Mouse (Mus musculus) frontal cortex, adult 2 months (tissue): ENCODE results near the gene Gm10570. TPM values are rescaled to one million over a fixed set of nuclear protein-coding genes. Genes with fewer than 3 reads are reported as not detected.
A peak's percentile ranks its signal among the peaks of the same experiment; 100 is the strongest.

Experiments
- DNase-seq, 2 experiments: peaks; one replicate each; pipeline ENCODE4 v3.0.0; 2022; ENCODE audit warnings: low spot score in 1 of 2; ENCODE audit errors: extremely low spot score in 1 of 2
- polyA plus RNA-seq: library from polyadenylated mRNA; depleted of rRNA; stranded (reverse); fragments of >200 nt; gene quantifications from 2 replicates; pipeline ENCODE4 v1.2.3, GENCODE M21; 2012; rRNA removed

Gm10570 gene
- polyA plus RNA-seq, 1 experiment, result 2.3 TPM

- DNase-seq, result peak; percentile 26 to 83
These were observed 34.7 kb downstream of the Gm10570 start for GRCm38 (mm10) chr4:130273698-130274345.

GRCm38 (mm10) chr4:130270611-130271347 is 37.7 kb downstream of the Gm10570 start:
- DNase-seq, result peak; percentile 19 to 62

GRCm38 (mm10) chr4:130270089-130270488 is 38.4 kb downstream of the Gm10570 start:
- peak; percentile 84 to 90 for DNase-seq

GRCm38 (mm10) chr4:130268736-130269135 is 39.7 kb downstream of the Gm10570 start:
- no peak for DNase-seq

- DNase-seq, result no peak
These were observed 41.4 kb downstream of the Gm10570 start for GRCm38 (mm10) chr4:130267069-130267468.

GRCm38 (mm10) chr4:130266601-130267000 is 41.9 kb downstream of the Gm10570 start:
- DNase-seq, result no peak

- DNase-seq, result peak; percentile 22 to 81
These were observed 43.6 kb downstream of the Gm10570 start for GRCm38 (mm10) chr4:130264698-130265349.

- no peak for DNase-seq
These were observed 44.3 kb downstream of the Gm10570 start for GRCm38 (mm10) chr4:130264131-130264530.

- no peak for DNase-seq
These were observed 48.1 kb downstream of the Gm10570 start for GRCm38 (mm10) chr4:130260406-130260805.

Other genes with a start within 250 kb of the Gm10570 start
- gene Pef1, start 206.1 kb downstream of the Gm10570 start, polyA plus RNA-seq, result 73.5 and 75.2 TPM in 2 replicates
- 2.8 and 3.9 TPM in 2 replicates for gene Hcrtr1, start 169.3 kb downstream of the Gm10570 start, polyA plus RNA-seq
- 12.1 and 14.4 TPM in 2 replicates for gene Tinagl1, start 133.6 kb downstream of the Gm10570 start, polyA plus RNA-seq
- gene Gm853, start 86.3 kb downstream of the Gm10570 start, polyA plus RNA-seq, result not detected in 2 replicates
- gene Serinc2, start 29.5 kb downstream of the Gm10570 start, polyA plus RNA-seq, result 6.9 and 8.4 TPM in 2 replicates
- 248 and 255 TPM in 2 replicates for gene Fabp3, start 79 bp downstream of the Gm10570 start, polyA plus RNA-seq
- gene Zcchc17, start 51.3 kb upstream of the Gm10570 start, polyA plus RNA-seq, result 68.0 and 80.2 TPM in 2 replicates
- gene Snrnp40, start 51.5 kb upstream of the Gm10570 start, polyA plus RNA-seq, result 33.7 and 35.3 TPM in 2 replicates